Mouse (Mus musculus) CH12.LX (cell line): ENCODE measurements around the gene Gm47791. TPM values are rescaled to one million over a fixed set of nuclear protein-coding genes. Genes with fewer than 3 reads are reported as not detected.

Experiments
- DNase-seq: peaks from one replicate; pipeline ENCODE4 v3.0.0-alpha.2; 2013; ENCODE audit errors: extremely low read depth
- H3K27ac ChIP-seq: 2 replicates; pipeline ENCODE4 v1.5.1; 2012; ENCODE audit warnings: low read depth, mild to moderate bottlenecking, control low read depth, moderate library complexity; ENCODE audit not compliant: insufficient read depth
- H3K27me3 ChIP-seq: replicated peaks from 2 replicates; pipeline ENCODE3; 2012; ENCODE audit warnings: inconsistent platforms
- H3K36me3 ChIP-seq, 2 experiments: replicated peaks in 1 of 2; 2 replicates each; pipeline versions ENCODE3 to v1.6.1; 2012; ENCODE audit warnings: inconsistent platforms in 1 of 2, low read length in 1 of 2, mild to moderate bottlenecking in 1 of 2, mixed read lengths in 1 of 2, moderate library complexity in 1 of 2; ENCODE audit not compliant: control insufficient read depth in 1 of 2, insufficient read depth in 1 of 2
- H3K4me1 ChIP-seq, 2 experiments: 2 replicates each; pipeline ENCODE4 v1.6.1; 2012; ENCODE audit warnings: inconsistent platforms in 1 of 2, moderate library complexity in 1 of 2; ENCODE audit not compliant: insufficient read depth in 2 of 2, control insufficient read depth in 1 of 2
- H3K4me2 ChIP-seq: 2 replicates; pipeline ENCODE4 v1.6.1; 2012; ENCODE audit warnings: low read depth, mild to moderate bottlenecking, control low read depth; ENCODE audit not compliant: poor library complexity, insufficient read depth, severe bottlenecking
- H3K4me3 ChIP-seq, 3 experiments: fragments of 150-350 bp in 1 of 3; sonication (generic) in 1 of 3; replicated peaks in 1 of 3; 2 replicates each; pipeline versions ENCODE3 to v1.5.1; 2011 to 2012; ENCODE audit warnings: low read depth in 2 of 3, low read length in 2 of 3, mild to moderate bottlenecking in 2 of 3, moderate library complexity in 2 of 3, control low read depth in 1 of 3, improper control_type of control experiment in 1 of 3, inconsistent platforms in 1 of 3, mixed read lengths in 1 of 3; ENCODE audit not compliant: poor library complexity in 1 of 3
- H3K79me2 ChIP-seq: replicated peaks from 2 replicates; pipeline ENCODE4 v1.6.1; 2012; ENCODE audit warnings: mild to moderate bottlenecking, moderate library complexity; ENCODE audit not compliant: control insufficient read depth, poor library complexity, insufficient read depth, severe bottlenecking; ENCODE audit errors: extremely low read depth
- H3K9ac ChIP-seq: 2 replicates; pipeline ENCODE4 v1.6.1; 2012; ENCODE audit warnings: low read depth, mild to moderate bottlenecking, control low read depth, moderate library complexity; ENCODE audit not compliant: insufficient read depth
- H3K9me3 ChIP-seq: replicated peaks from 2 replicates; pipeline ENCODE3; 2012; ENCODE audit warnings: low read length, inconsistent platforms, mixed read lengths
- BHLHE40 ChIP-seq: IDR thresholded peaks from 2 replicates; pipeline ENCODE4 v1.6.1; 2011; ENCODE audit warnings: mild to moderate bottlenecking, low read depth, low read length, improper control_type of control experiment
- CHD1 ChIP-seq: IDR thresholded peaks from 2 replicates; pipeline ENCODE4 v1.6.1; 2012; ENCODE audit warnings: low read depth, low read length, improper control_type of control experiment, inconsistent platforms
- CTCF ChIP-seq, 2 experiments: IDR thresholded peaks in 1 of 2; conservative IDR thresholded peaks in 1 of 2; 2 replicates each; pipeline ENCODE4 v1.5.1; 2011 to 2012; ENCODE audit warnings: low read depth in 2 of 2, low read length in 2 of 2, improper control_type of control experiment in 1 of 2, inconsistent platforms in 1 of 2, mild to moderate bottlenecking in 1 of 2, moderate library complexity in 1 of 2
- IRF4 ChIP-seq: IDR thresholded peaks from 2 replicates; pipeline ENCODE4 v1.6.1; 2014; ENCODE audit warnings: low read depth, mild to moderate bottlenecking, inconsistent platforms, low read length, improper control_type of control experiment
- JUN ChIP-seq: IDR thresholded peaks from 2 replicates; pipeline ENCODE4 v1.6.1; 2011; ENCODE audit warnings: low read depth, mild to moderate bottlenecking, low read length, improper control_type of control experiment, moderate library complexity; ENCODE audit not compliant: insufficient read depth
- MAZ ChIP-seq: IDR thresholded peaks from 2 replicates; pipeline ENCODE4 v1.6.1; 2012; ENCODE audit warnings: low read depth, mild to moderate bottlenecking, inconsistent platforms, low read length, improper control_type of control experiment, moderate library complexity
- MXI1 ChIP-seq: IDR thresholded peaks from 2 replicates; pipeline ENCODE4 v1.6.1; 2011; ENCODE audit warnings: mild to moderate bottlenecking, low read depth, low read length, improper control_type of control experiment
- NELFE ChIP-seq: IDR thresholded peaks from 2 replicates; pipeline ENCODE4 v1.6.1; 2011; ENCODE audit warnings: low read depth, low read length, improper control_type of control experiment
- RCOR1 ChIP-seq: conservative IDR thresholded peaks from 2 replicates; pipeline ENCODE4 v1.6.1; 2012; ENCODE audit warnings: low read depth, mild to moderate bottlenecking, inconsistent platforms, low read length, improper control_type of control experiment
- UBTF ChIP-seq: IDR thresholded peaks from 2 replicates; pipeline ENCODE4 v1.6.1; 2012; ENCODE audit warnings: low read depth, mild to moderate bottlenecking, inconsistent platforms, low read length, improper control_type of control experiment, moderate library complexity
- USF1 ChIP-seq: IDR thresholded peaks from 2 replicates; pipeline ENCODE4 v1.6.1; 2014; ENCODE audit warnings: low read depth, mild to moderate bottlenecking, inconsistent platforms, low read length, improper control_type of control experiment
- ZMIZ1 ChIP-seq: IDR thresholded peaks from 2 replicates; pipeline ENCODE4 v1.6.1; 2012; ENCODE audit warnings: low read depth, mild to moderate bottlenecking, inconsistent platforms, low read length, improper control_type of control experiment
- dilution Hi-C: fragments of 300-500 bp; cut with MboI; formaldehyde crosslinking; loops from 2 replicates; pipeline ENCODE4 v1.14.3; 2020; ENCODE audit warnings: low sequenced_read_pairs; ENCODE audit not compliant: extremely low pct_unique_long_range_greater_than_20kb, extremely low pct_ligation_motif_present
- in situ Hi-C: fragments of 300-500 bp; cut with MboI; formaldehyde crosslinking; loops from 3 replicates; pipeline ENCODE4 v1.14.3; 2019; ENCODE audit warnings: low sequenced_read_pairs, low pct_ligation_motif_present, low pct_unique_long_range_greater_than_20kb, mixed read lengths
- polyA plus RNA-seq: library from polyadenylated mRNA; unstranded; fragments of >175 nt; gene quantifications from 2 replicates; pipeline ENCODE4 v1.2.1, GENCODE M21; 2012; ENCODE audit warnings: low read depth; ENCODE audit not compliant: insufficient read length
- total RNA-seq, 2 experiments: library from RNA; depleted of rRNA; stranded (reverse); fragments of 300-350 nt in 1 of 2; fragments of >200 nt in 1 of 2; gene quantifications; 2 replicates each; pipeline ENCODE4 v1.2.3; 2012 to 2014

Gm47791 gene
- total and polyA plus RNA-seq, 3 experiments = not detected

GRCm38 (mm10) chr1:82785546-82785945, 14.5 kb upstream of the Gm47791 start:
- in situ Hi-C loops = loop anchor here (25.0 kb wide), 1 partner anchor 402 kb away; no protein-coding TSS in a partner anchor
- dilution Hi-C loops = no loop called here
- DNase-seq = no peak

GRCm38 (mm10) chr1:82783559-82783958, 12.5 kb upstream of the Gm47791 start:
- no peaks in the 10 kb centered on the region for H3K36me3 ChIP-seq
- H3K27ac ChIP-seq = no peak overlapping the region
- no peak overlapping the region for H3K4me3 ChIP-seq
- no peaks in the 10 kb centered on the region for H3K9me3 ChIP-seq
- H3K79me2 ChIP-seq = no peaks in the 10 kb centered on the region
- peaks cover 4 to 10% of the 10 kb centered on the region in 2 experiments; a peak in 3 of 4 replicates for H3K4me1 ChIP-seq
- peaks cover 2% of the 10 kb centered on the region for H3K27me3 ChIP-seq
- in situ Hi-C loops = loop anchor here (25.0 kb wide), 1 partner anchor 404 kb away; no protein-coding TSS in a partner anchor
- dilution Hi-C loops = no loop called here
- no peak for DNase-seq
- H3K4me2 ChIP-seq = no peak overlapping the region
- H3K9ac ChIP-seq = no peak overlapping the region
- TF ChIP-seq JUN = no peak
- no peak for TF ChIP-seq ZMIZ1
- no peak for TF ChIP-seq MAZ

More at GRCm38 (mm10) chr1:82785546-82785945, 14.5 kb upstream of the Gm47791 start:
- Histone ChIP-seq H3K9ac (no peak overlapping the region), H3K4me2 (no peak overlapping the region), H3K4me3 (no peak overlapping the region), H3K9me3 (no peaks in the 10 kb centered on the region), H3K27me3 (peaks cover 2% of the 10 kb centered on the region), H3K36me3 (no peaks in the 10 kb centered on the region), H3K4me1 (no peaks in the 10 kb centered on the region), H3K79me2 (no peaks in the 10 kb centered on the region), H3K27ac (no peak overlapping the region)
- no peak for TF ChIP-seq CHD1

GRCm38 (mm10) chr1:82779388-82779966, 8.4 kb upstream of the Gm47791 start:
- H3K27me3 ChIP-seq = no peaks in the 10 kb centered on the region
- H3K4me3 ChIP-seq = no peak overlapping the region
- no peak for DNase-seq
- H3K4me2 ChIP-seq = no peak overlapping the region
- in situ Hi-C loops = loop anchor here (25.0 kb wide), 1 partner anchor 408 kb away; no protein-coding TSS in a partner anchor
- no peaks in the 10 kb centered on the region for H3K9me3 ChIP-seq
- no peaks in the 10 kb centered on the region for H3K79me2 ChIP-seq
- TF ChIP-seq USF1 (no peak), BHLHE40 (no peak), RCOR1 (no peak), NELFE (no peak), JUN (no peak), CTCF (conservative IDR thresholded peaks at IDR 0.05 in 1 of 2, IDR thresholded peaks at IDR 0.05 in 1 of 2; ENCODE audit: low read depth in 2 of 2, low read length in 2 of 2) (no peak), UBTF (no peak), IRF4 (no peak), MXI1 (no peak)
- dilution Hi-C loops = no loop called here
- H3K36me3 ChIP-seq = no peaks in the 10 kb centered on the region
- H3K4me1 ChIP-seq = peaks cover 4 to 12% of the 10 kb centered on the region in 2 experiments; a peak in 3 of 4 replicates
- H3K27ac ChIP-seq = no peak overlapping the region
- no peak overlapping the region for H3K9ac ChIP-seq
